25 mouse cellular contexts compared by ENCODE assay signal in the genomic region with DNA sequence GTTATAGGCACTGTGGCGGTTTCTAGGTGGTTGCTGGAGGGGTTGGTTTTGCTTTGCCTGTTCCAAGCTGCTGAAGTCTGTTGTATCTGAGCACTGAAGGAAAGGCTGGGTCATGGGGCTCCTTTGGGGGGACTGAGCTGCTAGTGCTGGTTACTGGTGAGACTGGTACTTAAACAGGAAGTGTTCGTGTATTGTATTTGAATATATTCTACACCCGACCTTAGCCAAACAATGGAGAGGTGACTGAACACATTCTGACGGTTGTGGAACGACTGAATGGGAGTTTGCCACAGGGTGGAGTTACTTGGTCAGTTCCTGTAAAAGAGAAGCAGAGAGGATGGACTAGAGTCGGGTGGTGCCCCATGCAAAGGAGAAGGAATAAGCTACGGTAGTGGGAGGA.
DNase-seq lines count a peak whose midpoint lies in the region; ATAC-seq lines count a peak whose summit lies in the region.
"Had no signal": no experiment of that assay in that cellular context is flagged by ENCODE, and none has a peak within 500 bp of the region (broad histone marks: within the 10 kb centered on the region; RNA-seq: fewer than 3 reads in every experiment).

No protein-coding gene starts in this region.

- no peak overlapping the region for H3K27ac ChIP-seq in intestine, embryonic 14.5 days (ENCODE audit: low read depth)
- no peak overlapping the region for H3K27ac ChIP-seq in intestine, embryonic 15.5 days
- H3K27ac ChIP-seq in midbrain, embryonic 11.5 days (ENCODE audit: low read depth, low read length) = peak overlapping the region; percentile 26; the same call in 1 of the 2 replicates
- no peak overlapping the region for H3K27ac ChIP-seq in midbrain, embryonic 14.5 days (replicated peaks; ENCODE audit: low read depth, low read length)
- H3K27ac ChIP-seq in midbrain, embryonic 13.5 days = peak overlapping the region; percentile 31; the same call in 1 of the 2 replicates
- no peak overlapping the region for H3K27ac ChIP-seq in midbrain, embryonic 15.5 days
- H3K27ac ChIP-seq: embryonic facial prominence, embryonic 10.5 days; embryonic facial prominence, embryonic 12.5 days had no signal

- H3K9ac ChIP-seq in intestine, embryonic 14.5 days (ENCODE audit: low read length) = no peak overlapping the region
- H3K9ac ChIP-seq in intestine, embryonic 15.5 days = no peak overlapping the region
- H3K9ac ChIP-seq in midbrain, embryonic 11.5 days (ENCODE audit: low read length) = no peak overlapping the region
- no peak overlapping the region for H3K9ac ChIP-seq in midbrain, embryonic 14.5 days (replicated peaks; ENCODE audit: low read length)
- no peak overlapping the region for H3K9ac ChIP-seq in midbrain, embryonic 13.5 days (replicated peaks)
- no peak overlapping the region for H3K9ac ChIP-seq in midbrain, embryonic 15.5 days
- H3K9ac ChIP-seq: embryonic facial prominence, embryonic 12.5 days; forebrain, embryonic 13.5 days had no signal

- no peaks in the 10 kb centered on the region; the same call in 1 of the 2 replicates for H3K4me1 ChIP-seq in intestine, embryonic 14.5 days (replicated peaks; ENCODE audit: control insufficient read depth, insufficient read depth, low read length)
- no peaks in the 10 kb centered on the region; the same call in 1 of the 2 replicates for H3K4me1 ChIP-seq in intestine, embryonic 15.5 days (replicated peaks)
- H3K4me1 ChIP-seq in midbrain, embryonic 11.5 days (ENCODE audit: control insufficient read depth, insufficient read depth, low read length) = peaks cover 9% of the 10 kb centered on the region; the same call in 1 of the 2 replicates
- H3K4me1 ChIP-seq in midbrain, embryonic 14.5 days (ENCODE audit: control insufficient read depth, insufficient read depth, low read length) = peaks cover 13% of the 10 kb centered on the region; the same call in 1 of the 2 replicates
- peaks cover 39% of the 10 kb centered on the region for H3K4me1 ChIP-seq in midbrain, embryonic 13.5 days (replicated peaks)
- H3K4me1 ChIP-seq in midbrain, embryonic 15.5 days = peaks cover 31% of the 10 kb centered on the region

- peak; percentile 75 for DNase-seq in heart, adult 11 months
- DNase-seq in heart, postnatal 25 days (ENCODE audit: low spot score) = no peak
- DNase-seq in intestine, embryonic 14.5 days (ENCODE audit: low spot score) = peak; percentile 28
- DNase-seq in midbrain, embryonic 11.5 days (ENCODE audit: low spot score, missing footprints) = no peak
- no peak for DNase-seq in midbrain, embryonic 14.5 days
- DNase-seq: adrenal gland, adult 8-10 months; adrenal gland, postnatal 14 days; adrenal gland, postnatal 36 days; B cell, adult 2 months; cerebellum, adult 11-12 months; cerebellum, adult 2 months; cerebellum, adult 9-10 months; cerebellum, postnatal 10 days; cerebellum, postnatal 25 days had no signal

- no peaks in the 10 kb centered on the region for H3K9me3 ChIP-seq in intestine, embryonic 14.5 days (ENCODE audit: control insufficient read depth, low read length)
- H3K9me3 ChIP-seq in intestine, embryonic 15.5 days = no peaks in the 10 kb centered on the region
- no peaks in the 10 kb centered on the region for H3K9me3 ChIP-seq in midbrain, embryonic 11.5 days (ENCODE audit: control insufficient read depth, low read length)
- H3K9me3 ChIP-seq in midbrain, embryonic 14.5 days (ENCODE audit: control insufficient read depth, low read length) = no peaks in the 10 kb centered on the region
- no peaks in the 10 kb centered on the region for H3K9me3 ChIP-seq in midbrain, embryonic 13.5 days
- H3K9me3 ChIP-seq in midbrain, embryonic 15.5 days = no peaks in the 10 kb centered on the region
- H3K9me3 ChIP-seq: embryonic facial prominence, embryonic 10.5 days; embryonic facial prominence, embryonic 12.5 days; forebrain, embryonic 13.5 days had no signal

- intact Hi-C loops in heart, postnatal 25 days (cut with DNase I) = no loop called here

- no peaks in the 10 kb centered on the region for H3K36me3 ChIP-seq in intestine, embryonic 14.5 days (ENCODE audit: control insufficient read depth, insufficient read depth, low read length)
- H3K36me3 ChIP-seq in intestine, embryonic 15.5 days = no peaks in the 10 kb centered on the region
- no peaks in the 10 kb centered on the region for H3K36me3 ChIP-seq in midbrain, embryonic 11.5 days (ENCODE audit: control insufficient read depth, insufficient read depth, low read length)
- H3K36me3 ChIP-seq in midbrain, embryonic 14.5 days (ENCODE audit: control insufficient read depth, insufficient read depth, low read length) = no peaks in the 10 kb centered on the region
- no peaks in the 10 kb centered on the region for H3K36me3 ChIP-seq in midbrain, embryonic 13.5 days
- no peaks in the 10 kb centered on the region for H3K36me3 ChIP-seq in midbrain, embryonic 15.5 days (replicated peaks)
- H3K36me3 ChIP-seq: embryonic facial prominence, embryonic 10.5 days; embryonic facial prominence, embryonic 12.5 days; G1E had no signal

- no peak overlapping the region for H3K4me2 ChIP-seq in intestine, embryonic 14.5 days (ENCODE audit: low read length)
- H3K4me2 ChIP-seq in intestine, embryonic 15.5 days (replicated peaks) = no peak overlapping the region
- no peak overlapping the region for H3K4me2 ChIP-seq in midbrain, embryonic 11.5 days
- no peak overlapping the region for H3K4me2 ChIP-seq in midbrain, embryonic 14.5 days (ENCODE audit: low read length)
- no peak overlapping the region for H3K4me2 ChIP-seq in midbrain, embryonic 13.5 days (replicated peaks)
- no peak overlapping the region for H3K4me2 ChIP-seq in midbrain, embryonic 15.5 days
- H3K4me2 ChIP-seq: embryonic facial prominence, embryonic 12.5 days had no signal

- no peak for ATAC-seq in intestine, embryonic 14.5 days (replicated peaks; ENCODE audit: low FRiP score, low TSS enrichment, low read depth)
- no peak for ATAC-seq in intestine, embryonic 15.5 days
- no peak for ATAC-seq in midbrain, embryonic 11.5 days (ENCODE audit: low FRiP score)
- ATAC-seq in midbrain, embryonic 14.5 days (ENCODE audit: low FRiP score, low TSS enrichment) = no peak
- ATAC-seq in midbrain, embryonic 13.5 days = no peak
- ATAC-seq in midbrain, embryonic 15.5 days (replicated peaks) = no peak
- ATAC-seq: activated CD4-positive, CD25-positive, alpha-beta regulatory T cell, adult 4 months; CD4-positive, CD25-positive, alpha-beta regulatory T cell, adult 4 months; forebrain, embryonic 13.5 days; Patski had no signal

- H3K4me3 ChIP-seq in intestine, embryonic 14.5 days (ENCODE audit: low read depth, low read length) = no peak overlapping the region
- H3K4me3 ChIP-seq in intestine, embryonic 15.5 days (replicated peaks) = no peak overlapping the region
- H3K4me3 ChIP-seq in midbrain, embryonic 11.5 days (ENCODE audit: low read depth, low read length) = no peak overlapping the region
- no peak overlapping the region for H3K4me3 ChIP-seq in midbrain, embryonic 14.5 days (replicated peaks; ENCODE audit: low read depth, low read length)
- no peak overlapping the region for H3K4me3 ChIP-seq in midbrain, embryonic 13.5 days (replicated peaks)
- no peak overlapping the region for H3K4me3 ChIP-seq in midbrain, embryonic 15.5 days
- H3K4me3 ChIP-seq: embryonic facial prominence, embryonic 10.5 days; embryonic facial prominence, embryonic 12.5 days; forebrain, embryonic 13.5 days had no signal

- 57% methylated on average over 7 of the region's 7 CpGs for WGBS in intestine, embryonic 14.5 days
- 43% methylated on average over 7 of the region's 7 CpGs for WGBS in intestine, embryonic 15.5 days
- 57% methylated on average over 7 of the region's 7 CpGs for WGBS in midbrain, embryonic 11.5 days
- WGBS in midbrain, embryonic 14.5 days = 63% methylated on average over 7 of the region's 7 CpGs
- 53% methylated on average over 7 of the region's 7 CpGs for WGBS in midbrain, embryonic 13.5 days
- 58% methylated on average over 7 of the region's 7 CpGs for WGBS in midbrain, embryonic 15.5 days

- H3K27me3 ChIP-seq in intestine, embryonic 14.5 days (replicated peaks; ENCODE audit: control insufficient read depth, insufficient read depth, low read length) = peaks cover 26% of the 10 kb centered on the region
- peaks cover 15% of the 10 kb centered on the region for H3K27me3 ChIP-seq in intestine, embryonic 15.5 days (replicated peaks)
- peaks cover 6% of the 10 kb centered on the region for H3K27me3 ChIP-seq in midbrain, embryonic 11.5 days (ENCODE audit: control insufficient read depth, insufficient read depth, low read length)
- peaks cover 15% of the 10 kb centered on the region; the same call in 1 of the 2 replicates for H3K27me3 ChIP-seq in midbrain, embryonic 14.5 days (ENCODE audit: control insufficient read depth, insufficient read depth, low read length)
- H3K27me3 ChIP-seq in midbrain, embryonic 13.5 days = peaks cover 53% of the 10 kb centered on the region
- peaks cover 3% of the 10 kb centered on the region for H3K27me3 ChIP-seq in midbrain, embryonic 15.5 days (replicated peaks)
- H3K27me3 ChIP-seq: CH12.LX had no signal

Comparison
In these comparisons a context has a peak if more than half of its experiments do, and no peak if none do; other contexts are left out.
1. DNase-seq: peak in heart, adult 11 months (single experiment) and intestine, embryonic 14.5 days (single experiment); none in heart, postnatal 25 days (single experiment), midbrain, embryonic 11.5 days (single experiment) and midbrain, embryonic 14.5 days (single experiment).
2. H3K27ac ChIP-seq: peak in midbrain, embryonic 11.5 days (single experiment) and midbrain, embryonic 13.5 days (single experiment); none in intestine, embryonic 14.5 days (single experiment), intestine, embryonic 15.5 days (single experiment), midbrain, embryonic 14.5 days (single experiment) and midbrain, embryonic 15.5 days (single experiment).